Mouse (Mus musculus) heart, postnatal 4 days (tissue): ENCODE measurements around the gene Lpp. TPM values are rescaled to one million over a fixed set of nuclear protein-coding genes. Genes with fewer than 3 reads are reported as not detected.

ENCODE experiments used
- DNase-seq: peaks from one replicate; pipeline ENCODE4 v3.0.0; 2021
- total RNA-seq, 2 experiments: library from RNA; stranded (reverse); gene quantifications; 2 replicates each; pipeline ENCODE4 v1.2.3; 2021

Lpp gene
- total RNA-seq, 2 experiments from 2014 or later = 77.6 to 80.1 TPM

GRCm38 (mm10) chr16:24732751-24733150 lies 339.4 kb downstream of the Lpp start:
- DNase-seq = no peak

GRCm38 (mm10) chr16:24733321-24733720 lies 340.0 kb downstream of the Lpp start:
- no peak for DNase-seq

- DNase-seq = no peak
These were observed 342.4 kb downstream of the Lpp start for GRCm38 (mm10) chr16:24735754-24736153.

GRCm38 (mm10) chr16:24737362-24738057 lies 344.2 kb downstream of the Lpp start:
- no peak for DNase-seq

GRCm38 (mm10) chr16:24740714-24741113 lies 347.4 kb downstream of the Lpp start:
- no peak for DNase-seq

GRCm38 (mm10) chr16:24749816-24750215 lies 356.5 kb downstream of the Lpp start:
- DNase-seq = no peak

GRCm38 (mm10) chr16:24756141-24756540 lies 362.8 kb downstream of the Lpp start:
- no peak for DNase-seq

- DNase-seq = no peak
These were observed 372.7 kb downstream of the Lpp start for GRCm38 (mm10) chr16:24766051-24766450.

- no peak for DNase-seq
These were observed 373.3 kb downstream of the Lpp start for GRCm38 (mm10) chr16:24766596-24766995.

GRCm38 (mm10) chr16:24777053-24777452 lies 383.7 kb downstream of the Lpp start:
- DNase-seq = no peak

- DNase-seq = no peak
These were observed 385.3 kb downstream of the Lpp start for GRCm38 (mm10) chr16:24778432-24779274.

GRCm38 (mm10) chr16:24780545-24780944 lies 387.2 kb downstream of the Lpp start:
- no peak for DNase-seq

GRCm38 (mm10) chr16:24781922-24782321 lies 388.6 kb downstream of the Lpp start:
- no peak for DNase-seq

GRCm38 (mm10) chr16:24785651-24786050 lies 392.3 kb downstream of the Lpp start:
- no peak for DNase-seq

GRCm38 (mm10) chr16:24788973-24789372 lies 395.7 kb downstream of the Lpp start:
- no peak for DNase-seq

GRCm38 (mm10) chr16:24791387-24791786 lies 398.1 kb downstream of the Lpp start:
- no peak for DNase-seq

- DNase-seq = no peak
These were observed 398.7 kb downstream of the Lpp start for GRCm38 (mm10) chr16:24791984-24792383.

GRCm38 (mm10) chr16:24792836-24793235 lies 399.5 kb downstream of the Lpp start:
- DNase-seq = no peak

- no peak for DNase-seq
These were observed 401.4 kb downstream of the Lpp start for GRCm38 (mm10) chr16:24794665-24795064.

GRCm38 (mm10) chr16:24801355-24801754 lies 408.0 kb downstream of the Lpp start:
- no peak for DNase-seq

- no peak for DNase-seq
These were observed 408.5 kb downstream of the Lpp start for GRCm38 (mm10) chr16:24801780-24802179.

GRCm38 (mm10) chr16:24806093-24806492 lies 412.8 kb downstream of the Lpp start:
- no peak for DNase-seq

GRCm38 (mm10) chr16:24807565-24807964 lies 414.3 kb downstream of the Lpp start:
- DNase-seq = no peak

- no peak for DNase-seq
These were observed 416.5 kb downstream of the Lpp start for GRCm38 (mm10) chr16:24809811-24810210.
